Mouse (Mus musculus): ENCODE data around the gene Ncoa4. TPM values are rescaled to one million over a fixed set of nuclear protein-coding genes. Genes with fewer than 3 reads are reported as not detected.
"Not testable (repeated sequence)": the region's sequence is repeated elsewhere in the genome, so short reads cannot be mapped to it uniquely, and the experiment has no call there.

Ncoa4 gene
- total RNA-seq, 4 experiments from 2014 or later = 93.6 to 102 (median 95.5) TPM

GRCm38 (mm10) chr14:32193557-32193956 is 33.9 kb downstream of the Ncoa4 start:
- DNase-seq (ENCODE audit: low spot score in 2 of 2) = not testable (repeated sequence)

- no peak for DNase-seq (ENCODE audit: low spot score in 2 of 2)
Measured at GRCm38 (mm10) chr14:32201354-32201753, 41.7 kb downstream of the Ncoa4 start.

DNA sequence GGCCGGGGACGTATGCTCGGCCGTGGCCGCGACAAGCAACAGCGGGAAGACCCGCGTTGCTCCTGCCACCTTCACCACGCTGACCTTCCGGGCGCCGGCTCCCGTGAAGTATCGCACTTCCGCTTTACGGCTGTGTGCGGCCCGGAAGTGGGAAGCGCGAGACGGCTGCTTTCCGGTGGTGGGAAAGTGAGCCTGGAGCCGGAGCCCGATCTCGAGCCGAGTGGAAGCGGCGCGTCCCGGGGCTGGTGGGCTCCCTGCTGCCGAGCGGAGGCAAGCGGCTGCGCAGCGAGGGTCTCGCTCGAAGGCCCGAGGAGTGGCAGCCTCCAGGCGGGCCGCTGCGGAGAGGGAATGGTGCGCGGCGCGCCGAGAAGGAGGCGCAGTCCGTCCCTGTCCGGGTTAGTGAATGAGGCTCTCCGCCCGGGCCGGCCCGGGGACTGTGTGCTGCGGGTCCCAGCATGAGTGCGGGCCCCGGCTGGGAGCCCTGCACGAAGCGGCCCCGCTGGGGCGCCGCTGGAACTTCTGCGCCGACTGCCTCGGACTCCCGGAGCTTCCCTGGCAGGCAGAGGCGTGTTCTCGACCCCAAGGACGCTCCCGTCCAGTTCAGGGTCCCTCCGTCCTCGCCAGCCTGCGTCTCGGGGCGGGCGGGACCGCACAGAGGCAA is 42.3 kb downstream of the Ncoa4 start, which contains the start of the genes Timm23 and Parg:
Timm23 (minus strand) TSS at position 108 of the 661 bp plus-strand sequence.
Parg (plus strand) TSS at position 159 of the 661 bp plus-strand sequence.
- DNase-seq (ENCODE audit: low spot score in 2 of 2) = peak; percentile 78 to 79

DNA sequence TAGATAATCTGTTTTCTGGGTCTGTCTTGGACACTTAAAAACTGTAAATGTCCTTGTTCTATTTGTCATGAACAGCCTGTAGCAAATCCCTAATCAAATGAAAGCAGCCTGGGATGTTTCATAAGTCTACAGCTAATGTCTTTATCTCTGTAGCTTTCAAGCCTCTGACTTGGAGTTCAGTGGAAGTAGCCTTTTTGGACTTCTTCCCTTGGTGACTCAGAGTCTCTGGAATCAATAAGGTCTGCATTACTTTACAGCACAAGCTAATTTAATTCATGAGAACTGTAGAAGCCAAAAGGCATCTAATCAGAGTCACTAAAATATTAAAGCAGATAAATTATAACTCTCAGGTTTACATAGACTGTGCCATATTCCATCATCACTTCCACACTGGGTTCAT is 66.9 kb downstream of the Ncoa4 start:
- DNase-seq (ENCODE audit: low spot score in 2 of 2) = no peak

- DNase-seq (ENCODE audit: low spot score in 2 of 2) = peak in 1 of 2 experiments; percentile 15
Measured at GRCm38 (mm10) chr14:32228996-32229395, 69.3 kb downstream of the Ncoa4 start.

Other genes with a start within 250 kb of the Ncoa4 start
- 1 to 10 TPM; 2.4 to 4.9 (median 4.1) TPM for gene Galnt15, start 130.9 kb upstream of the Ncoa4 start, total RNA-seq (2022)
- 10 to 100 TPM; 13.7 to 18.5 (median 16.4) TPM for gene Oxnad1, start 74.5 kb upstream of the Ncoa4 start, total RNA-seq (2022)
- 10 to 100 TPM; 41.0 to 45.8 (median 45.1) TPM for gene Dph3, start 74.1 kb upstream of the Ncoa4 start, total RNA-seq (2022)
- not detected for gene Msmb, start 17.8 kb upstream of the Ncoa4 start, total RNA-seq (2022)
- gene Timm23, start 42.0 kb downstream of the Ncoa4 start, total RNA-seq (2022) = 10 to 100 TPM; 56.9 to 83.5 (median 63.1) TPM
- 10 to 100 TPM; 37.3 to 42.6 (median 38.8) TPM for gene Parg, start 42.1 kb downstream of the Ncoa4 start, total RNA-seq (2022)
- gene Ogdhl, start 162.2 kb downstream of the Ncoa4 start, total RNA-seq (2022) = 100 to 1,000 TPM; 120 to 136 (median 125) TPM
- gene 1700024G13Rik, start 228.5 kb downstream of the Ncoa4 start, total RNA-seq (2022) = under 1 TPM in 1 of 4 experiments, not detected in 3; 0.89 TPM

Measured in left cerebral cortex, adult 8-10 months (tissue).